13 mouse cellular contexts compared by ENCODE assay signal in genomic region chr10:19991237-19991865, GRCm38 (mm10). TPM values are rescaled to one million over a fixed set of nuclear protein-coding genes. Genes with fewer than 3 reads are reported as not detected.
A peak's percentile ranks its signal among the peaks of the same experiment; 100 is the strongest.
DNase-seq lines count a peak whose midpoint lies in the region; TF ChIP-seq lines count a peak whose summit lies in the region.
"Had no signal": no experiment of that assay in that cellular context is flagged by ENCODE, and none has a peak within 500 bp of the region (broad histone marks: within the 10 kb centered on the region; RNA-seq: fewer than 3 reads in every experiment).

No protein-coding gene starts in this region.

- peaks cover 22% of the 10 kb centered on the region; the same call in 1 of the 2 replicates for H3K79me2 ChIP-seq in liver, adult 2 months (ENCODE audit: control insufficient read depth, insufficient read depth, low read length)

- 34% methylated on average over 3 of the region's 3 CpGs for WGBS in liver, adult 2 months

- no peaks in the 10 kb centered on the region for H3K36me3 ChIP-seq in liver, adult 2 months (ENCODE audit: control insufficient read depth, insufficient read depth, low read length)
- H3K36me3 ChIP-seq: forebrain, embryonic 15.5 days; hindbrain, embryonic 12.5 days; liver, embryonic 12.5 days; neural tube, embryonic 13.5 days had no signal

- intact Hi-C loops in left cerebral cortex, postnatal 36 days (cut with DNase I) = no loop called here

- no peak overlapping the region for H3K4me3 ChIP-seq in liver, adult 2 months (ENCODE audit: insufficient read depth, low read depth, low read length)
- H3K4me3 ChIP-seq: forebrain, embryonic 15.5 days; hindbrain, embryonic 12.5 days; liver, embryonic 12.5 days; neural tube, embryonic 13.5 days had no signal

- no peaks in the 10 kb centered on the region for H3K27me3 ChIP-seq in liver, adult 2 months (ENCODE audit: control insufficient read depth, insufficient read depth, low read length)
- H3K27me3 ChIP-seq: forebrain, embryonic 15.5 days; hindbrain, embryonic 12.5 days; liver, embryonic 12.5 days; neural tube, embryonic 13.5 days had no signal

- H3K27ac ChIP-seq in liver, adult 2 months (replicated peaks; ENCODE audit: insufficient read depth, low read depth, low read length) = peak overlapping the region; percentile 57
- H3K27ac ChIP-seq: forebrain, embryonic 15.5 days; hindbrain, embryonic 12.5 days; liver, embryonic 12.5 days; neural tube, embryonic 13.5 days had no signal

- no peak for TF ChIP-seq CTCF in liver, adult 2 months (IDR thresholded peaks at IDR 0.05; ENCODE audit: low read depth, low read length)

- peak; percentile 89 for DNase-seq in liver, adult 2 months (ENCODE audit: extremely low read depth, low read depth, low spot score)
- DNase-seq in liver = no peak
- DNase-seq in 416B (ENCODE audit: low read depth) = peak; percentile 18
- peak; percentile 22 for DNase-seq in CD4-positive, CD25-positive, alpha-beta regulatory T cell, adult 2 months (ENCODE audit: low read depth, low spot score)
- peak; percentile 6 to 68 for DNase-seq in kidney, postnatal 36 days
- DNase-seq in left cerebral cortex, postnatal 36 days (ENCODE audit: low spot score in 2 of 2) = no peak
- no peak for DNase-seq in heart, adult 9 months (ENCODE audit: low spot score in 2 of 2)
- DNase-seq: adrenal gland, adult 8-10 months; cerebellum, adult 9-10 months had no signal

- peaks cover 17% of the 10 kb centered on the region for H3K4me1 ChIP-seq in liver, adult 2 months (ENCODE audit: control insufficient read depth, insufficient read depth, low read length)
- H3K4me1 ChIP-seq: forebrain, embryonic 15.5 days; neural tube, embryonic 13.5 days had no signal

- H3K9ac ChIP-seq in liver, adult 2 months (ENCODE audit: low read depth, low read length) = no peak overlapping the region
- H3K9ac ChIP-seq: forebrain, embryonic 15.5 days; hindbrain, embryonic 12.5 days; liver, embryonic 12.5 days; neural tube, embryonic 13.5 days had no signal

- TF ChIP-seq POLR2A in liver, adult 2 months (IDR thresholded peaks at IDR 0.05; ENCODE audit: extremely low read depth, insufficient read depth, low read length) = no peak

RNA-seq across cellular contexts. Expression of gene Map3k5, which starts 57.1 kb away (rescaled TPM):
- total RNA-seq in liver, adult 2 months (2014; rRNA removed) = 25.4 and 26.4 TPM in 2 replicates
- 2.8 and 2.9 TPM in 2 replicates for polyA plus RNA-seq in liver, adult 2 months (2012; rRNA removed)
- 10 to 100 TPM; 43.6 to 44.4 TPM for total RNA-seq in left cerebral cortex, postnatal 36 days (2021)

Comparison
In these comparisons a context has a peak if more than half of its experiments do, and no peak if none do; other contexts are left out.
1. DNase-seq: peak in liver, adult 2 months (single experiment), 416B (single experiment), CD4-positive, CD25-positive, alpha-beta regulatory T cell, adult 2 months (single experiment) and kidney, postnatal 36 days (2 of 2); none in liver (single experiment), left cerebral cortex, postnatal 36 days (0 of 2) and heart, adult 9 months (0 of 2).